ENCODE assay signal across 25 mouse cellular contexts in genomic region chr9:69126595-69126994, GRCm38 (mm10).
A peak's percentile ranks its signal among the peaks of the same experiment; 100 is the strongest.
DNase-seq lines count a peak whose midpoint lies in the region; TF ChIP-seq lines count a peak whose summit lies in the region.
"Had no signal": no experiment of that assay in that cellular context is flagged by ENCODE, and none has a peak within 500 bp of the region (broad histone marks: within the 10 kb centered on the region; RNA-seq: fewer than 3 reads in every experiment).

No protein-coding gene starts in this region.

- H3K36me3 ChIP-seq in heart, adult 2 months (ENCODE audit: control insufficient read depth, insufficient read depth, low read length): peaks cover 3% of the 10 kb centered on the region
- H3K36me3 ChIP-seq: embryonic facial prominence, embryonic 10.5 days; embryonic facial prominence, embryonic 13.5 days; forebrain, embryonic 12.5 days; forebrain, embryonic 15.5 days; G1E; heart, embryonic 10.5 days; heart, embryonic 13.5 days; hindbrain, embryonic 13.5 days had no signal

- H3K4me3 ChIP-seq in heart, adult 2 months: no peak overlapping the region
- H3K4me3 ChIP-seq: embryonic facial prominence, embryonic 10.5 days; embryonic facial prominence, embryonic 13.5 days; erythroblast, embryonic 14.5 days; forebrain, embryonic 12.5 days; forebrain, embryonic 15.5 days; heart, embryonic 10.5 days; heart, embryonic 13.5 days; hindbrain, embryonic 13.5 days had no signal

- peak; percentile 66 to 70 for DNase-seq in cerebellum, postnatal 10 days
- DNase-seq in cerebellum, adult 11-12 months: no peak
- no peak for DNase-seq in heart, adult 2 months
- DNase-seq in heart, adult 9 months (ENCODE audit: low spot score in 2 of 2): no peak
- peak; percentile 35 for DNase-seq in left cerebral cortex, postnatal 4 days
- DNase-seq in left cerebral cortex, adult 18-20 months (ENCODE audit: low spot score in 2 of 2): no peak
- peak; percentile 40 for DNase-seq in Muller cell, postnatal 12 days (ENCODE audit: inconsistent ontology term)
- no peak for DNase-seq in kidney, adult 11 months
- DNase-seq: adrenal gland, adult 2 months; adrenal gland, postnatal 14 days; B cell, adult 2 months; embryo, embryonic 11 days; gastrocnemius, postnatal 25 days; heart, postnatal 4 days; kidney, adult 8-10 months had no signal

- H3K79me2 ChIP-seq in heart, adult 2 months (replicated peaks; ENCODE audit: control insufficient read depth, insufficient read depth, low read length): no peaks in the 10 kb centered on the region

- H3K9ac ChIP-seq in heart, adult 2 months (ENCODE audit: low read depth, low read length): no peak overlapping the region
- H3K9ac ChIP-seq: embryonic facial prominence, embryonic 13.5 days; forebrain, embryonic 12.5 days; forebrain, embryonic 15.5 days; heart, embryonic 13.5 days; hindbrain, embryonic 13.5 days had no signal

- 98% methylated on average over 2 of the region's 2 CpGs for WGBS in heart, adult 2 months

- peaks cover 11% of the 10 kb centered on the region for H3K4me1 ChIP-seq in heart, adult 2 months (ENCODE audit: control insufficient read depth, insufficient read depth, low read length)

- no peak for TF ChIP-seq CTCF in heart, adult 2 months (IDR thresholded peaks at IDR 0.05)

- H3K27me3 ChIP-seq in heart, adult 2 months (ENCODE audit: control insufficient read depth, insufficient read depth, low read length): no peaks in the 10 kb centered on the region
- H3K27me3 ChIP-seq: CH12.LX; embryonic facial prominence, embryonic 13.5 days; forebrain, embryonic 15.5 days had no signal

- TF ChIP-seq EP300 in heart, adult 2 months (IDR thresholded peaks at IDR 0.05; ENCODE audit: insufficient read depth, low read depth, low read length): no peak

- 0 out of 2 replicates have a peak overlapping the region, but pooled peaks have one; percentile 26 for H3K27ac ChIP-seq in heart, adult 2 months
- H3K27ac ChIP-seq: embryonic facial prominence, embryonic 10.5 days; embryonic facial prominence, embryonic 13.5 days; forebrain, embryonic 12.5 days; forebrain, embryonic 15.5 days; heart, embryonic 10.5 days; heart, embryonic 13.5 days; hindbrain, embryonic 13.5 days had no signal

- intact Hi-C loops in heart, adult 2 months (cut with DNase I): loop anchor here (5.0 kb wide), 1 partner anchor 166 kb away; no protein-coding TSS in a partner anchor
- intact Hi-C loops in left cerebral cortex, postnatal 4 days (cut with DNase I): no loop called here

- TF ChIP-seq POLR2A in heart, adult 2 months (IDR thresholded peaks at IDR 0.05; ENCODE audit: insufficient read depth, low read depth, low read length): no peak

Comparison
In these comparisons a context has a peak if more than half of its experiments do, and no peak if none do; other contexts are left out.
1. DNase-seq: peak in cerebellum, postnatal 10 days (2 of 2), left cerebral cortex, postnatal 4 days (single experiment) and Muller cell, postnatal 12 days (single experiment); none in cerebellum, adult 11-12 months (single experiment), heart, adult 2 months (0 of 2), heart, adult 9 months (0 of 2), left cerebral cortex, adult 18-20 months (0 of 2) and kidney, adult 11 months (single experiment).